Mouse (Mus musculus): Measurements from ENCODE around the gene Pkp4. TPM values are rescaled to one million over a fixed set of nuclear protein-coding genes. Genes with fewer than 3 reads are reported as not detected.
A peak's percentile ranks its signal among the peaks of the same experiment; 100 is the strongest.

Gene Pkp4
- total and polyA plus RNA-seq, 2 experiments, result 38.4 to 42.7 TPM

DNA sequence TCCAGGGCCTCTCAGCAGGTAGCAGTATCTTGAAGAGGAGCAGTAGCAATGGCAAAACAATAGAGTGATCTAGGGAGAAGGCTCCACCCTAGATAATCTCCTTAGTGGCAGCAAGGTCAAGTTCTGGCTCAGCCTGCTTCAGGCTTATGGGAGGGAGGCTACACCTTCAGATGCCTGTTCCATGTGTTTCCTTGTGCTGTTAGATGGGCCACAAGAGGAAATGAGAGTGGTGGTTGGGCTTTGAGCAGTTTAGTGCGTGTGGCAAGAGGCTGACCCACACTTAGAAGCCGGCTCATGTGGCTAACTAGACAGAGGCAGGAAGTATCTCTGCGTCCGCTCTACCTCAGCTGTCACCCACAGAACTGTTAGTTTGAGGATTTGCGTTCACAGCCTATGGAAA, 70.9 kb downstream of the Pkp4 start:
- Histone ChIP-seq H3K79me2 (ENCODE audit: control insufficient read depth, insufficient read depth, low read length) (peaks cover 9% of the 10 kb centered on the region; the same call in 1 of the 2 replicates), H3K9ac (ENCODE audit: low read depth, low read length) (no peak overlapping the region), H3K4me1 (ENCODE audit: control insufficient read depth, insufficient read depth, low read length) (peaks cover 22% of the 10 kb centered on the region), H3K27me3 (ENCODE audit: control insufficient read depth, insufficient read depth, low read length) (no peaks in the 10 kb centered on the region), H3K27ac (replicated peaks; ENCODE audit: insufficient read depth, low read depth, low read length) (no peak overlapping the region), H3K4me3 (ENCODE audit: insufficient read depth, low read depth, low read length) (no peak overlapping the region), H3K36me3 (ENCODE audit: control insufficient read depth, insufficient read depth, low read length) (no peaks in the 10 kb centered on the region)
- 91% methylated on average over 5 of the region's 5 CpGs for WGBS
- TF ChIP-seq CTCF (IDR thresholded peaks at IDR 0.05; ENCODE audit: low read depth, low read length) (no peak), POLR2A (IDR thresholded peaks at IDR 0.05; ENCODE audit: extremely low read depth, insufficient read depth, low read length) (no peak)
- no peak for DNase-seq (ENCODE audit: extremely low read depth, low read depth, low spot score)

DNA sequence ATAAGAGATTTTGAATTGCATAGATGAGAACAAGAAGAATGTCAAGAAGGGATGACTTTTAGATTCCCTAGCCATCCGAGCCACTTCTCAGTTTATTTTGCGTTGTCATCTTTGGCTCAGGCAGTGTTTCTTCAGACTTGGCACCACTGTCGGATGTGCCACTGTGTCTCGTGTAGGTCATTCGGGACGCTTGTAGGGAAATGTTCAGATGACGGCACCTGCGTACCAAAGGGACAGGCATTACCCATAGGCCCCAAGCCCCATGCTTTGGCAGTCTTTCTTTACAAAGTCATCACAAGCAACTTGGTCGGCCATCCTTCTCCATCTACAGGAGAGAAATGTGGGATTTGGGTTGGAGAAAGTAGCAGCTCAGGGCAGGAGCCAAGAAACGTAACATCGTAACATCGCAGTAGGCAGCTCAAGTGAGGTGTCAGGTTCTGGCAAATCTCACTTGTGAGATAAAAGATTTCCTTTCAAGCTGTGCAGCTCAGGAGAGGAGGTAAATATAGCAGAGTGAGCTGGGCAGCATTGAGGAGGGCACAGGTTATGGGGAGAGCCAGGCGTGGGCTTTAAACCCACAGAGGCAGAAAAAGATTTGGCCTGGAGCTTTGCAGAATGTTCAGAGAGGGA, 72.8 kb downstream of the Pkp4 start:
- TF ChIP-seq CTCF (IDR thresholded peaks at IDR 0.05; ENCODE audit: low read depth, low read length) (no peak), POLR2A (IDR thresholded peaks at IDR 0.05; ENCODE audit: extremely low read depth, insufficient read depth, low read length) (no peak)
- Histone ChIP-seq H3K4me3 (ENCODE audit: insufficient read depth, low read depth, low read length) (no peak overlapping the region), H3K9ac (ENCODE audit: low read depth, low read length) (no peak overlapping the region), H3K36me3 (ENCODE audit: control insufficient read depth, insufficient read depth, low read length) (no peaks in the 10 kb centered on the region), H3K4me1 (ENCODE audit: control insufficient read depth, insufficient read depth, low read length) (peaks cover 11% of the 10 kb centered on the region), H3K27ac (replicated peaks; ENCODE audit: insufficient read depth, low read depth, low read length) (peak overlapping the region; percentile 35), H3K27me3 (ENCODE audit: control insufficient read depth, insufficient read depth, low read length) (no peaks in the 10 kb centered on the region), H3K79me2 (ENCODE audit: control insufficient read depth, insufficient read depth, low read length) (peaks cover 5% of the 10 kb centered on the region; the same call in 1 of the 2 replicates)
- 35% methylated on average over 13 of the region's 13 CpGs for WGBS
- peak; percentile 78 for DNase-seq (ENCODE audit: extremely low read depth, low read depth, low spot score)

GRCm38 (mm10) chr2:59233936-59234335, 73.3 kb downstream of the Pkp4 start:
- DNase-seq (ENCODE audit: extremely low read depth, low read depth, low spot score), result peak; percentile 77
- TF ChIP-seq POLR2A (IDR thresholded peaks at IDR 0.05; ENCODE audit: extremely low read depth, insufficient read depth, low read length), result no peak
- no peak for TF ChIP-seq CTCF (IDR thresholded peaks at IDR 0.05; ENCODE audit: low read depth, low read length)

DNA sequence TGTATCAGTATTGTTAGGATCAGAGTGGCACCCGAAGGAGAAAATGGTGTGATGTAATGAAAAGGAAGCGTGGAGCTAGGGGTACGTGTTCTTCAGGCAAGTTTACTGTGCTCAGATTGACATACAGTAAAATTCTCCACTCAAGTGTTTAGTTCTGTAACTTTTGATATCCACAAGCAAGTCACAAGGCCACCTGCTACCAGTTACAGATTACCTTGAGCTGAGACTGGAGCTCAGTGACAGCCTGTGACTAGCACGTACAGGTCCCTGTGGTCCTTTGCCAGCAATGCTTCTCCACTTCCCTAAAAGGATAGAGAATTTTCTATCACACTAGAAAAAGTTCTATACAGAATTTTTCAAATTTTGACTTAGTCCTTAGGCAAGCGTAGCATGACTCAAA, 73.9 kb downstream of the Pkp4 start:
- WGBS, result 85% methylated on average over 5 of the region's 5 CpGs
- TF ChIP-seq CTCF (IDR thresholded peaks at IDR 0.05; ENCODE audit: low read depth, low read length), result no peak
- TF ChIP-seq POLR2A (IDR thresholded peaks at IDR 0.05; ENCODE audit: extremely low read depth, insufficient read depth, low read length), result no peak
- DNase-seq (ENCODE audit: extremely low read depth, low read depth, low spot score), result no peak
- Histone ChIP-seq H3K36me3 (ENCODE audit: control insufficient read depth, insufficient read depth, low read length) (no peaks in the 10 kb centered on the region), H3K4me1 (ENCODE audit: control insufficient read depth, insufficient read depth, low read length) (peaks cover 10% of the 10 kb centered on the region), H3K27ac (replicated peaks; ENCODE audit: insufficient read depth, low read depth, low read length) (no peak overlapping the region), H3K9ac (ENCODE audit: low read depth, low read length) (no peak overlapping the region), H3K79me2 (ENCODE audit: control insufficient read depth, insufficient read depth, low read length) (peaks cover 4% of the 10 kb centered on the region; the same call in 1 of the 2 replicates), H3K4me3 (ENCODE audit: insufficient read depth, low read depth, low read length) (no peak overlapping the region), H3K27me3 (ENCODE audit: control insufficient read depth, insufficient read depth, low read length) (no peaks in the 10 kb centered on the region)

More at GRCm38 (mm10) chr2:59233936-59234335, 73.3 kb downstream of the Pkp4 start:
- no peak overlapping the region for H3K9ac ChIP-seq (ENCODE audit: low read depth, low read length)
- no peaks in the 10 kb centered on the region for H3K27me3 ChIP-seq (ENCODE audit: control insufficient read depth, insufficient read depth, low read length)
- H3K36me3 ChIP-seq (ENCODE audit: control insufficient read depth, insufficient read depth, low read length), result no peaks in the 10 kb centered on the region
- H3K27ac ChIP-seq (replicated peaks; ENCODE audit: insufficient read depth, low read depth, low read length), result peak overlapping the region; percentile 35
- peaks cover 5% of the 10 kb centered on the region; the same call in 1 of the 2 replicates for H3K79me2 ChIP-seq (ENCODE audit: control insufficient read depth, insufficient read depth, low read length)
- WGBS, result 28% methylated on average over 5 of the region's 5 CpGs
- H3K4me3 ChIP-seq (ENCODE audit: insufficient read depth, low read depth, low read length), result no peak overlapping the region
- peaks cover 10% of the 10 kb centered on the region for H3K4me1 ChIP-seq (ENCODE audit: control insufficient read depth, insufficient read depth, low read length)

DNA sequence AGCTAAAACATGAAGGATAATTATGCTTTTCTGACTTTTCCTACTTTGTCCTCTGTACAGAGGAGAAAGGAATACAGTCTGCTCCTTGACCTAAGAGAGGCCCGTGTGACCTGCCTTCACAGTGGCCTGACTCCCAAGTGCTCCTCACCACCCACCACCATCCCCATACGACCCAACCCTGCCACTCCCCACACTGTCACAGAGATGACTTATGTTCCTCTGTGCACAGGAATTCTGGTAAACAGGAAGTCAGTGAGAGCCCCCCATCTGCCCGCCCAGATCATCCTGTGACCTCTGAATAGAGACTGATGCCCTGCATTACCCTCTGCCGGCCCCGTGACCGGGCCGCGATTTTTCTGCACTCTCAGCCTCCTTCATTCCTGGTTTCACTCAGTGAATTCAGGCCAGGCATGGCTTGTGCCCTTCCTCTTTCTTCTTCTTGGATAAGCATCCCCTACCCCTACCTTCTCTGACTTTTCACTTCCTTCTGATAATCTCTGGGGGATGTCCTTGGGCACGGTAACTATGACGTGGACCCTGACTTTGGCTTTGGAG, 79.3 kb downstream of the Pkp4 start:
- Histone ChIP-seq H3K27me3 (ENCODE audit: control insufficient read depth, insufficient read depth, low read length) (no peaks in the 10 kb centered on the region), H3K4me1 (ENCODE audit: control insufficient read depth, insufficient read depth, low read length) (peaks cover 2% of the 10 kb centered on the region; the same call in 1 of the 2 replicates), H3K4me3 (ENCODE audit: insufficient read depth, low read depth, low read length) (no peak overlapping the region), H3K27ac (replicated peaks; ENCODE audit: insufficient read depth, low read depth, low read length) (no peak overlapping the region), H3K9ac (ENCODE audit: low read depth, low read length) (no peak overlapping the region), H3K79me2 (ENCODE audit: control insufficient read depth, insufficient read depth, low read length) (peaks cover 5% of the 10 kb centered on the region; the same call in 1 of the 2 replicates), H3K36me3 (ENCODE audit: control insufficient read depth, insufficient read depth, low read length) (no peaks in the 10 kb centered on the region)
- TF ChIP-seq POLR2A (IDR thresholded peaks at IDR 0.05; ENCODE audit: extremely low read depth, insufficient read depth, low read length) (no peak), CTCF (IDR thresholded peaks at IDR 0.05; ENCODE audit: low read depth, low read length) (no peak)
- no peak for DNase-seq (ENCODE audit: extremely low read depth, low read depth, low spot score)
- 83% methylated on average over 10 of the region's 10 CpGs for WGBS

DNA sequence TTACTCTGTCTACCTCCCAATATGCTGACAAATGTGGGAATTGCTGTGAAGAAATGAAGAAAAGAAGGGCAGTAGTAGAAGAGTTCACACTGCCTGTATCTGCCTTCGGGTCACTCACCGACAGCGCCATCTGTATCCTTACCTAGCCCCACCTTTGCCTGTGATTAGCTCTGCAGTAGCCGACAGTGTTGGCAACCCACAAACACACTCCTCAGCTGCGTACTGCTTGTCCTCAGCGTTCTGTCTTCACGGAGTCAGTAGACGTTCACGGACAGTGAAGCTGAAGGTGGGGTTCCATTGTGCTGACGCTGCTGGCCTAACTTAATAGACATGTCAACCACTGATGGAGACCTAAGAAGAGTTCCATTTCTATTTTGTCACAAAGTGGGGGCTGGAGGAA, 81.5 kb downstream of the Pkp4 start:
- Histone ChIP-seq H3K9ac (ENCODE audit: low read depth, low read length) (no peak overlapping the region), H3K27ac (replicated peaks; ENCODE audit: insufficient read depth, low read depth, low read length) (no peak overlapping the region), H3K27me3 (ENCODE audit: control insufficient read depth, insufficient read depth, low read length) (no peaks in the 10 kb centered on the region), H3K36me3 (ENCODE audit: control insufficient read depth, insufficient read depth, low read length) (no peaks in the 10 kb centered on the region), H3K4me3 (ENCODE audit: insufficient read depth, low read depth, low read length) (no peak overlapping the region), H3K4me1 (ENCODE audit: control insufficient read depth, insufficient read depth, low read length) (peaks cover 14% of the 10 kb centered on the region), H3K79me2 (ENCODE audit: control insufficient read depth, insufficient read depth, low read length) (peaks cover 12% of the 10 kb centered on the region; the same call in 1 of the 2 replicates)
- DNase-seq (ENCODE audit: extremely low read depth, low read depth, low spot score), result no peak
- TF ChIP-seq POLR2A (IDR thresholded peaks at IDR 0.05; ENCODE audit: extremely low read depth, insufficient read depth, low read length) (no peak), CTCF (IDR thresholded peaks at IDR 0.05; ENCODE audit: low read depth, low read length) (no peak)
- 96% methylated on average over 10 of the region's 10 CpGs for WGBS

Measured in liver, adult 2 months (tissue).